Mouse (Mus musculus) neural tube, embryonic 14.5 days (tissue): ENCODE data around the gene Cyp2s1. TPM values are rescaled to one million over a fixed set of nuclear protein-coding genes. Genes with fewer than 3 reads are reported as not detected.

Source experiments
- ATAC-seq: fragments of 200-750 bp; cut with Nextera tagmentation; 2 replicates; pipeline ENCODE4 v1.8.0; 2017; ENCODE audit warnings: low read depth, mild to moderate bottlenecking, moderate TSS enrichment, moderate library complexity
- H3K27ac ChIP-seq: fragments of 300-500 bp; sonication (generic); 2 replicates; pipeline ENCODE4 v1.5.1; 2014; ENCODE audit warnings: low read depth, mild to moderate bottlenecking, control low read depth, low read length, moderate library complexity, mixed read lengths
- H3K27me3 ChIP-seq: fragments of 300-500 bp; sonication (generic); 2 replicates; pipeline ENCODE4 v1.6.1; 2014; ENCODE audit warnings: low read length; ENCODE audit not compliant: control insufficient read depth, insufficient read depth
- H3K36me3 ChIP-seq: fragments of 300-500 bp; sonication (generic); 2 replicates; pipeline ENCODE4 v1.6.1; 2014; ENCODE audit warnings: low read length, mixed read lengths; ENCODE audit not compliant: control insufficient read depth, insufficient read depth
- H3K4me1 ChIP-seq: fragments of 300-500 bp; sonication (generic); 2 replicates; pipeline ENCODE4 v1.6.1; 2014; ENCODE audit warnings: low read length; ENCODE audit not compliant: control insufficient read depth, insufficient read depth
- H3K4me2 ChIP-seq: fragments of 300-500 bp; sonication (generic); 2 replicates; pipeline ENCODE4 v1.6.1; 2014; ENCODE audit warnings: mild to moderate bottlenecking, low read depth, low read length, control low read depth
- H3K4me3 ChIP-seq: fragments of 300-500 bp; sonication (generic); 2 replicates; pipeline ENCODE4 v1.5.1; 2014; ENCODE audit warnings: low read depth, low read length, control low read depth, mixed read lengths
- H3K9ac ChIP-seq: fragments of 300-500 bp; sonication (generic); replicated peaks from 2 replicates; pipeline ENCODE4 v1.6.1; 2014; ENCODE audit warnings: low read depth, mild to moderate bottlenecking, control low read depth, low read length, mixed read lengths
- H3K9me3 ChIP-seq: fragments of 300-500 bp; sonication (generic); 2 replicates; pipeline ENCODE4 v1.6.1; 2016; ENCODE audit warnings: low read length; ENCODE audit not compliant: control insufficient read depth
- WGBS: fragments of 180-500 bp; shearing (Covaris S2); extraction: QIAGEN DNeasy Blood & Tissue Kit; methylation state at CpG from one replicate; pipeline ENCODE4 v1.1.7; 2014; 5-methylcytosine and 5-hydroxymethylcytosine counted together
- polyA plus RNA-seq: library from polyadenylated mRNA; unstranded; fragments of >200 nt; fragmentation: Nextera tagmentation; extraction: Ambion mirVana; gene quantifications from 2 replicates; pipeline ENCODE4 v1.2.1, GENCODE M21; 2014

Gene Cyp2s1
- polyA plus RNA-seq, 1 experiment from 2014 or later: 1.7 TPM

- ATAC-seq: no peak
- 82% methylated on average over 3 of the region's 3 CpGs for WGBS
Measured at GRCm38 (mm10) chr7:25844885-25845284, 28.2 kb upstream of the Cyp2s1 start.

DNA sequence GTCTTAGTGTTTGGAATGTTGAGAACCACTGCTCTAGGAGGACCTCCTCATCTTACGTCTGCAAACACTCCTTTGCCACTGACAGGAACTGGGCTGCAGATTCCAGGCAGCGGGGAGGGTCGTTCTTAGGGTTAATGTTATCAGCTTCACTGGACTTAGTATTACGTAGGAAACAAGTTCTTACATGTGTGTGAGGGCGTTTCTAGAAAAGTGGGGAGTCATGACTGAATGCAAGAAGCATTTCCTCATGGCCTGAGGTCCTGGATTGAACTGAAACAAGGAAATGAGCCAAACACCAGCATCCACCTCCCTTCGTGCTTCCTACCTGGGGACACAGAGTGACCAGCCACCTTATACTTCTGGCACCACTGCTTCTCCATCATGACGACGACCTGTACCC is 27.7 kb upstream of the Cyp2s1 start:
- Histone ChIP-seq H3K4me2 (no peak overlapping the region), H3K36me3 (no peaks in the 10 kb centered on the region), H3K9me3 (no peaks in the 10 kb centered on the region), H3K27me3 (no peaks in the 10 kb centered on the region), H3K4me3 (no peak overlapping the region), H3K27ac (no peak overlapping the region), H3K9ac (no peak overlapping the region), H3K4me1 (no peaks in the 10 kb centered on the region)
- WGBS: 77% methylated on average over 8 of the region's 8 CpGs
- ATAC-seq: no peak

More at GRCm38 (mm10) chr7:25844885-25845284, 28.2 kb upstream of the Cyp2s1 start:
- H3K27ac ChIP-seq: no peak overlapping the region
- no peak overlapping the region for H3K4me2 ChIP-seq
- no peaks in the 10 kb centered on the region for H3K36me3 ChIP-seq
- no peaks in the 10 kb centered on the region for H3K27me3 ChIP-seq
- no peak overlapping the region for H3K9ac ChIP-seq
- no peaks in the 10 kb centered on the region for H3K4me1 ChIP-seq
- no peaks in the 10 kb centered on the region for H3K9me3 ChIP-seq
- H3K4me3 ChIP-seq: no peak overlapping the region

DNA sequence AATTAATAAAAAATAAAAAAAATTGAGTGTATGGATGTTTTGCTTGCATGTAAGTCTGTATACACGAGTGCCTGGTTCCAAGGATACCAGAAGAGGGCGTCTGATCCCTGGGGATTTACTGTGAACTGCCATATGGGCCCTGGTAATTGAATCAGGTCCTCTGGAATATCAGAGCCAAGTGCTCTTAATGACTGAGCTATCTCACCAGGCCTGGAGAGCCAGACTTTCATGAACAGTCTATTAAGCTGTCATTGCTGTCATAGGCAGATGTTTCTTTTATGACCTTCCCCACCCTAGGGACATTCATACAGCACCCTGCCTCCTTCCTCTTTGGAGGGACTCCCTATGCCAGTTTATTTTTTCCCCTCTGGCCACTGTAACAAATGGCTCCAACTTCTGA is 26.8 kb upstream of the Cyp2s1 start:
- ATAC-seq: no peak

DNA sequence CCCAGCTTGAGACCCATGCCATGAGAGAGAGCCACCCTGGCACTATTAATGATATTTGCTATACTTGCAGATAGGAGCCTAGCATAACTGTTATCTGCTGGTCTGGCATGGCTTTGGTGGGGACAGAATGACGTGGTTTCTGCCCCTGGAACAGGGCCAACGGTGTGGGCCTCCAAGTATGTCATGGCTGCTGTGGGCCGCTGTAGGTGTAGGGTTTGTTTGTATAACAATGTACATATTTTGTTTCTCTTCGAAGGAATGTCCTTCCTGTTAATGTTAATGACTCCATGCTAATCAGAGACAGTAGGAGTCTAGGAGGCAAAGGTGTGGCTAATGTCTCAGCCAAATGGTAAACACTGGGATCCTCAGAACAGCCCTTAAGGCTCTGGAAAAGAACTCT is 24.2 kb upstream of the Cyp2s1 start:
- no peaks in the 10 kb centered on the region for H3K4me1 ChIP-seq
- no peaks in the 10 kb centered on the region for H3K36me3 ChIP-seq
- no peak overlapping the region for H3K4me2 ChIP-seq
- ATAC-seq: no peak
- WGBS: 73% methylated on average over 4 of the region's 4 CpGs
- no peak overlapping the region for H3K4me3 ChIP-seq
- no peak overlapping the region for H3K9ac ChIP-seq
- H3K27ac ChIP-seq: no peak overlapping the region
- no peaks in the 10 kb centered on the region for H3K27me3 ChIP-seq
- H3K9me3 ChIP-seq: no peaks in the 10 kb centered on the region

More for the DNA sequence above, 26.8 kb upstream of the Cyp2s1 start:
- Histone ChIP-seq H3K27me3 (no peaks in the 10 kb centered on the region), H3K4me3 (no peak overlapping the region), H3K27ac (no peak overlapping the region), H3K4me2 (no peak overlapping the region), H3K9ac (no peak overlapping the region), H3K4me1 (no peaks in the 10 kb centered on the region), H3K9me3 (no peaks in the 10 kb centered on the region), H3K36me3 (no peaks in the 10 kb centered on the region)
- 26% methylated on average over 2 of the region's 2 CpGs for WGBS

- no peak overlapping the region for H3K4me2 ChIP-seq
- no peaks in the 10 kb centered on the region for H3K4me1 ChIP-seq
- no peak overlapping the region for H3K27ac ChIP-seq
- H3K9ac ChIP-seq: no peak overlapping the region
- ATAC-seq: peak; percentile 60; the same call in 1 of the 2 replicates
- no peaks in the 10 kb centered on the region for H3K36me3 ChIP-seq
- no peaks in the 10 kb centered on the region for H3K27me3 ChIP-seq
- WGBS: 69% methylated on average over 10 of the region's 10 CpGs
- no peak overlapping the region for H3K4me3 ChIP-seq
- no peaks in the 10 kb centered on the region for H3K9me3 ChIP-seq
Measured at GRCm38 (mm10) chr7:25835188-25835891, 18.6 kb upstream of the Cyp2s1 start.

GRCm38 (mm10) chr7:25831557-25832530 is 15.1 kb upstream of the Cyp2s1 start:
- no peak for ATAC-seq
- no peak overlapping the region for H3K4me2 ChIP-seq
- H3K27ac ChIP-seq: no peak overlapping the region
- H3K4me1 ChIP-seq: no peaks in the 10 kb centered on the region
- no peak overlapping the region for H3K9ac ChIP-seq
- 83% methylated on average over 10 of the region's 10 CpGs for WGBS
- H3K36me3 ChIP-seq: no peaks in the 10 kb centered on the region
- H3K4me3 ChIP-seq: no peak overlapping the region
- H3K27me3 ChIP-seq: no peaks in the 10 kb centered on the region
- H3K9me3 ChIP-seq: no peaks in the 10 kb centered on the region

DNA sequence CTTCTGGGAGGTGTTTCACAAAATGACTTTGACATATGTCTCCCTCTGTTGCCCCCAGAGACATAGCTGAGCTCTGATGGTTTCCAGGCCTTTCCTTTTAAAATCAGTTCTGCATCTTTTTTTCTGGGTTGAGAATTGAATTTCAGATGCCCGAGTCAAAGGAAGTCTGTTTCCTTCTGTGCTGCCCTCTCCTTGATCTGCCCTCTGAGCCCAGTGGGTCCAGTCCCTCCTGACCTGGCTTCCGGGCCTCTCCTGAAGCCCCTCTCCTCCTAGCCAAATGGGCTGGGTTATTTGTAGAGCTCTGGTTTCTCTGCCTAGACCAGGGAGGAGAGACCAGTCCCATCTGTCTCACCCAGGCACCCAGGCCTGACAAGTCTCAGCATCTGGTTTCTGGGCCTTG is 13.5 kb upstream of the Cyp2s1 start:
- Histone ChIP-seq H3K4me1 (no peaks in the 10 kb centered on the region), H3K9me3 (no peaks in the 10 kb centered on the region), H3K4me2 (no peak overlapping the region), H3K27ac (no peak overlapping the region), H3K4me3 (no peak overlapping the region), H3K36me3 (no peaks in the 10 kb centered on the region), H3K9ac (no peak overlapping the region), H3K27me3 (no peaks in the 10 kb centered on the region)
- ATAC-seq: no peak
- 66% methylated on average over 2 of the region's 2 CpGs for WGBS

DNA sequence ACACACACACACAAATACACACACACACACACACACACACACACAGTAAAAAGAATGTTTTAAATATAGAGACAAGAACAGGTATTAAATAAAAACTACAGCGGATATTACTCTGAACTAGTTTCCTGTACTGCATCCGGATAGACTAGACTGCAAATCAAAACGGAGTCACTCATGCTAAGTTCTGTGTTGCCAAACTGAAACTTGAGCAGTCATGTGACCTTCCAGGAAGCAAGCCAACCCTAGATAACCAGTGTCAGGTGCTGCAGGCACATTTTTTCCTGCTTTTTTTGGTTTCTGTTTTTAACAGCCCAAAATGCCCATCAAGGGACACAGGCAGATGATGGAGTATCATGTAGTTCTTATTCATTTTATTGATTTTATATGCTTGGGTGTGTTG is 10.5 kb upstream of the Cyp2s1 start:
- Histone ChIP-seq H3K4me1 (no peaks in the 10 kb centered on the region), H3K27ac (no peak overlapping the region), H3K4me2 (no peak overlapping the region), H3K27me3 (no peaks in the 10 kb centered on the region), H3K9ac (no peak overlapping the region), H3K9me3 (no peaks in the 10 kb centered on the region), H3K36me3 (no peaks in the 10 kb centered on the region), H3K4me3 (no peak overlapping the region)
- ATAC-seq: no peak
- 83% methylated on average over 3 of the region's 3 CpGs for WGBS

DNA sequence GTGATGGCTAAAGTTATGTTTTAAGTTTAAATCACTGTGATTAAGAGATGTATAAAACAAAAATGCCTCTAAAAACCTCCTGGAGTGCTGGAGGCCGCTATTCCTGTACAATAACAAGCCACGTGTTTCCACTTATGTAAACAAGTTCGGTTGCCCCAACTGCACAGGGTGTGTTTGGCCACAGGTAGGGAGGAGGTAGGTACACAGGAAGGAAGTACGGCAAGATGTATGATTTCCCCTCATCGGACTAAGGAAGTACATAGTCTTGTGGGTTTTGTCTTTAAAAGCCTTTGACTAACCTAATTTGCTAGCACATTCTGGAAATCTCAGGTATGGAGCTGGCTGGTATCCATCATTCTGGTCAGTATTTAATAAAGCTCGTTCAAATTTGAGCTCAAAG is 9.3 kb upstream of the Cyp2s1 start:
- Histone ChIP-seq H3K4me3 (no peak overlapping the region), H3K36me3 (no peaks in the 10 kb centered on the region), H3K27me3 (no peaks in the 10 kb centered on the region), H3K4me1 (no peaks in the 10 kb centered on the region), H3K4me2 (no peak overlapping the region), H3K27ac (no peak overlapping the region), H3K9ac (no peak overlapping the region), H3K9me3 (no peaks in the 10 kb centered on the region)
- 85% methylated on average over 6 of the region's 6 CpGs for WGBS
- no peak for ATAC-seq
